Mouse (Mus musculus) kidney, postnatal 25 days (tissue): ENCODE measurements at regions not wholly inside any gene's neighbourhood (a gene's known extent, or its start where the extent isn't known, plus 50 kb on each side); places are given as distances from the start of the nearest gene placed in this dataset.

Experiments
- DNase-seq, 2 experiments: peaks; one replicate each; pipeline ENCODE4 v3.0.0; 2021; ENCODE audit warnings: mixed read lengths in 2 of 2

DNA sequence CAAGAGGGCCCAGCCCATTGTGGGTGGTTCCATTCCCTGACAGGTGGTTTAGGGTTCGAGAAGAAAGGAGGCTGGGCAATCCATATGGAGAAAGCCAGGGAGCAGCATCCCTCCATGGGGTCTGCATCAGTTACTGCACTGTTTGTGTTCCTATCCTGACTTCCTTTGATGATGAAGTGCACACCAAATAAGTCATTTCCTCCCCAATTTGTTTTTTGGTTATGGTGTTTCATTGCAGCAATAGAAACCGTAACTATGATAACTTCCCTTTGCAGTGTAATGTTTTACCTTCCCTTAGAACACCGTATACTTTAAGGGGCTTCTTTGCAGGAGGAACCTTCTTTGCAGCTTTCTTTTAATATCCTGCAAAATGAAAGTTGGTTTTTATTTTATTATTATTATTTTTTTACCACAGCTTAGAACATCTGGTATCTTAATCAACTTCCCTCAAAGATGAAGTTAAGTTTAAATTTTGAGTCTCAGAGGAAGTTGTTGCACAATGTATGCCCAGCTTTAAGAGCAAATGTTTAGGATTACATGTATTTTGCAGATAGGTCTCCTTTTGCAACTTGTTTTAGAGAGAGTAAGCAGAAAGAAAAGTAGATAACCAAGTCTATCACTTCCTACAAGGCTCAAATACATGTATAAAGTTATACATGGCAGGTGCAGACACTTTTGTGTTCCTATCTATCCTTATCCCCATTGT, 1059.1 kb downstream of the Diaph2 start:
- no peak for DNase-seq

- no peak for DNase-seq
These were observed 1069.4 kb downstream of the Diaph2 start for GRCm38 (mm10) chrX:130818916-130819315.

DNA sequence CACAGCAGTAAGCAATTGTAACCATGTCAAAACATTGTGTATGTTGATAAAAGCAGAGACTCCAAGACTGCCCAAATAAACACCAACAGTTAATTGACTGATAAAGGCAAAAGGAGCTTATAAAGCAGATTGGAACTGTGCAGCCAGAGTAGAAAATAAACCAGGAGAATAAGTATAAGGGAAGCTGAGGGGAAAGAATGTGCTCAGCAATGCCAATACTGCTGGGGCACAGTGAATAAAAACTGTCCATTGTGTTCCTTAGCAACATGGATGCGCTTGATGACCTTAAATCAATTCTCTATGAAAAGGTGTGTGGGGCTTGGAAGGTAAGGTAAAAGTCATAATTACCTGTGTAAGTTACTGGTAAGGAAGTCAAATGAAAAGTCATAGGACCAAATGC, 1070.2 kb downstream of the Diaph2 start:
- DNase-seq = no peak

- no peak for DNase-seq
These were observed 1070.6 kb downstream of the Diaph2 start for GRCm38 (mm10) chrX:130820168-130820567.

- no peak for DNase-seq
These were observed 1074.4 kb downstream of the Diaph2 start for GRCm38 (mm10) chrX:130823943-130824342.

DNA sequence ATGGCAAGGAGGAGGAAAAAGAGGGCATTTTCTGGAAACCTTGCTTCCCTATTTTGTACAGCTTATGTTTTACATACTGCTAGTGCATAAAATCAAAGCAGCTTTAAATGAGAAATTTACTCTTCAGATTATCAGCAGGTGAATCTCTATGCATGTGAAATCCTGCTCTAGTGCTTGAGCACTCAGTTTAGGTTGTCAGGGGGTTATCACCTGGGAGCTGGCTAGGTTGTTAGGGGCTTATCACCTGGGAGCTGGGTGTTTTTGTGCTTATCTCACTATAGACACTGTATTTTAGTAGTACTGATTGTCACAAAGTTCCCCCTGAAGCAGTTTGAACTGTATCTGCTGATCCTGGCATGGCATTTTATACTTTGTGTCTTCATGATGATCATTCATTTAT, 1086.3 kb downstream of the Diaph2 start:
- DNase-seq = no peak

- no peak for DNase-seq
These were observed 1093.6 kb downstream of the Diaph2 start for GRCm38 (mm10) chrX:130843141-130843540.

GRCm38 (mm10) chrX:130866506-130866905, 1117.0 kb downstream of the Diaph2 start:
- DNase-seq = no peak

- DNase-seq = no peak
These were observed 1124.6 kb downstream of the Diaph2 start for GRCm38 (mm10) chrX:130874157-130874556.

DNA sequence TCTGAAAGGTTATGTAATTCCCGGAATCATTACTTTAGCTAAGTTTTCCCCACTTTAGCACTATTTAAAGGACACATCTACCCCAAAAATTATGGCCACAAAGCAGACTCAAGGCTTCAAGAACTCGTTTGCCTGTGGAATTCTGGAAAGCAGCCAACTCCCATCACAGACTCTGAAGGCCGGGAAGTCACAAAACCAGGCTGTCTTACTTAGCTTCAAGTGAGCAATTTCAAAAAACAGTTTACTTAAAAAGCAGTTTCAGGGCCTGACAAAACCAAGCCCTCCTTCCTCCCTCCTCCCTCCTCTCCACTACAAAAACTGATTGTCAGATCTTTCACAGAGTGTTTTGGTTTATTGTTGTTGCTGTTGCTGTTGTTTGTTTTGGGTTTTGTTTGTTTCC, 1125.7 kb downstream of the Diaph2 start:
- DNase-seq = peak in 1 of 2 experiments; percentile 2

DNA sequence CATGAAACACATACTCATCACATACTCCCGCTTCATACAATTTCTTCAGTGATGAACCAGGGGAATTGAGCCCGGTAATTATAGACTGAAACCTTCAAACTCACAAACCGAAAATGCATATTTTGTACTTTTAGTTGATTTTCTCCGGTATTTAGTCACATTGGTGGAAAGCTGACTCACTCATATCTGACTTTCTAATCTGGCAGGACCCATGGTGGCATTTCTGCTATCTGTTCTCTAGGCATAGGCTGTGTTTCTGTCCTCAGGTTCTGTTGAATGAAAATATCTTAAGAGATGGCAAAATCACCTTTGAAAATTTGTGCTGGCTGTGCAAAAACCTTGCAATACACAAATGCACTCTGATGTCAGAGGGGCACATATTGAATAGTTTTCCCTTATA, 1126.6 kb downstream of the Diaph2 start:
- DNase-seq = no peak
